Mouse (Mus musculus): Measurements from ENCODE around the gene Lamp5. TPM values are rescaled to one million over a fixed set of nuclear protein-coding genes. Genes with fewer than 3 reads are reported as not detected.

Gene Lamp5
- total RNA-seq (2021): not detected
- long read RNA-seq, experiment 1: 0 reads
- long read RNA-seq, experiment 2: 0 reads

- DNase-seq: no peak
Measured at GRCm38 (mm10) chr2:136051688-136052289, at the start of gene Lamp5. TSS of gene Lamp5 (plus strand) at chr2:136052239.

GRCm38 (mm10) chr2:136003836-136004235 lies 48.2 kb upstream of the Lamp5 start:
- no peak for DNase-seq

GRCm38 (mm10) chr2:136006280-136006679 lies 45.8 kb upstream of the Lamp5 start:
- DNase-seq: no peak

- DNase-seq: no peak
Measured at GRCm38 (mm10) chr2:136012759-136013158, 39.3 kb upstream of the Lamp5 start.

GRCm38 (mm10) chr2:136048464-136048863 lies 3.6 kb upstream of the Lamp5 start:
- DNase-seq: no peak

GRCm38 (mm10) chr2:136050793-136051615 lies 1.0 kb upstream of the Lamp5 start:
- no peak for DNase-seq

- no peak for DNase-seq
Measured at GRCm38 (mm10) chr2:136057861-136058331, 5.9 kb downstream of the Lamp5 start.

GRCm38 (mm10) chr2:136058398-136058797 lies 6.4 kb downstream of the Lamp5 start:
- no peak for DNase-seq

GRCm38 (mm10) chr2:136059029-136059669 lies 7.1 kb downstream of the Lamp5 start:
- DNase-seq: no peak

GRCm38 (mm10) chr2:136064356-136064755 lies 12.3 kb downstream of the Lamp5 start:
- DNase-seq: no peak

GRCm38 (mm10) chr2:136095978-136096377 lies 43.9 kb downstream of the Lamp5 start:
- no peak for DNase-seq

GRCm38 (mm10) chr2:136097143-136097542 lies 45.1 kb downstream of the Lamp5 start:
- DNase-seq: no peak

- no peak for DNase-seq
Measured at GRCm38 (mm10) chr2:136107597-136107996, 55.6 kb downstream of the Lamp5 start.

GRCm38 (mm10) chr2:136108124-136109037 lies 56.3 kb downstream of the Lamp5 start:
- no peak for DNase-seq

GRCm38 (mm10) chr2:136109038-136109363 lies 57.0 kb downstream of the Lamp5 start:
- DNase-seq: no peak

GRCm38 (mm10) chr2:136113374-136113773 lies 61.3 kb downstream of the Lamp5 start:
- DNase-seq: no peak

GRCm38 (mm10) chr2:136118006-136118405 lies 66.0 kb downstream of the Lamp5 start:
- no peak for DNase-seq

Measured in heart, adult 18-20 months (tissue).